Mouse (Mus musculus) liver, adult 2 months (tissue): ENCODE measurements at regions not wholly inside any gene's neighbourhood (a gene's known extent, or its start where the extent isn't known, plus 50 kb on each side); places are given as distances from the start of the nearest gene placed in this dataset.

ENCODE experiments used
- CTCF ChIP-seq: fragments of 200-500 bp; IDR thresholded peaks from 2 replicates; pipeline ENCODE4 v1.5.1; 2011; ENCODE audit warnings: low read depth, low read length, control low read depth
- POLR2A ChIP-seq: fragments of 200-500 bp; IDR thresholded peaks from 2 replicates; pipeline ENCODE4 v1.6.1; 2011; ENCODE audit warnings: low read length, control low read depth; ENCODE audit not compliant: insufficient read depth; ENCODE audit errors: extremely low read depth

GRCm38 (mm10) chr11:117062772-117063499 is 52.0 kb upstream of the Sec14l1 start:
- TF ChIP-seq CTCF (no peak), POLR2A (no peak)
